Mouse (Mus musculus) cerebellum, adult 8-10 months (tissue): ENCODE results near the gene Gm20388.
"Not testable (repeated sequence)": the region's sequence is repeated elsewhere in the genome, so short reads cannot be mapped to it uniquely, and the experiment has no call there.

Source experiments
- DNase-seq: peaks from one replicate; pipeline ENCODE4 v3.0.0; 2022

Gm20388 gene

GRCm38 (mm10) chr8:120327131-120327554 lies 416.5 kb downstream of the Gm20388 start:
- no peak for DNase-seq

GRCm38 (mm10) chr8:120328361-120329022 lies 417.9 kb downstream of the Gm20388 start:
- DNase-seq = no peak

- DNase-seq = no peak
Observed at GRCm38 (mm10) chr8:120329030-120329748, 418.5 kb downstream of the Gm20388 start.

GRCm38 (mm10) chr8:120331027-120331426 lies 420.4 kb downstream of the Gm20388 start:
- no peak for DNase-seq

- no peak for DNase-seq
Observed at GRCm38 (mm10) chr8:120332379-120333229, 422.0 kb downstream of the Gm20388 start.

GRCm38 (mm10) chr8:120333681-120334080 lies 423.0 kb downstream of the Gm20388 start:
- DNase-seq = no peak

- DNase-seq = not testable (repeated sequence)
Observed at GRCm38 (mm10) chr8:120334261-120334660, 423.6 kb downstream of the Gm20388 start.

GRCm38 (mm10) chr8:120334878-120335261 lies 424.2 kb downstream of the Gm20388 start:
- DNase-seq = no peak

GRCm38 (mm10) chr8:120335262-120336086 lies 424.8 kb downstream of the Gm20388 start:
- peak; percentile 36 for DNase-seq

GRCm38 (mm10) chr8:120336087-120336380 lies 425.4 kb downstream of the Gm20388 start:
- no peak for DNase-seq

- DNase-seq = no peak
Observed at GRCm38 (mm10) chr8:120336909-120337555, 426.4 kb downstream of the Gm20388 start.

- no peak for DNase-seq
Observed at GRCm38 (mm10) chr8:120337627-120338026, 427.0 kb downstream of the Gm20388 start.

- DNase-seq = no peak
Observed at GRCm38 (mm10) chr8:120338678-120339077, 428.0 kb downstream of the Gm20388 start.

GRCm38 (mm10) chr8:120339743-120340142 lies 429.1 kb downstream of the Gm20388 start:
- DNase-seq = no peak

GRCm38 (mm10) chr8:120341124-120341523 lies 430.5 kb downstream of the Gm20388 start:
- DNase-seq = no peak

GRCm38 (mm10) chr8:120342847-120343548 lies 432.4 kb downstream of the Gm20388 start:
- DNase-seq = no peak

- no peak for DNase-seq
Observed at GRCm38 (mm10) chr8:120343582-120343981, 432.9 kb downstream of the Gm20388 start.

GRCm38 (mm10) chr8:120344166-120344565 lies 433.5 kb downstream of the Gm20388 start:
- DNase-seq = no peak

- DNase-seq = no peak
Observed at GRCm38 (mm10) chr8:120344583-120344982, 433.9 kb downstream of the Gm20388 start.

GRCm38 (mm10) chr8:120347734-120348341 lies 437.2 kb downstream of the Gm20388 start:
- no peak for DNase-seq

- no peak for DNase-seq
Observed at GRCm38 (mm10) chr8:120348922-120349321, 438.3 kb downstream of the Gm20388 start.
